Mouse (Mus musculus): ENCODE measurements around the gene Wrap73.
A peak's percentile ranks its signal among the peaks of the same experiment; 100 is the strongest.

Gene Wrap73

DNA sequence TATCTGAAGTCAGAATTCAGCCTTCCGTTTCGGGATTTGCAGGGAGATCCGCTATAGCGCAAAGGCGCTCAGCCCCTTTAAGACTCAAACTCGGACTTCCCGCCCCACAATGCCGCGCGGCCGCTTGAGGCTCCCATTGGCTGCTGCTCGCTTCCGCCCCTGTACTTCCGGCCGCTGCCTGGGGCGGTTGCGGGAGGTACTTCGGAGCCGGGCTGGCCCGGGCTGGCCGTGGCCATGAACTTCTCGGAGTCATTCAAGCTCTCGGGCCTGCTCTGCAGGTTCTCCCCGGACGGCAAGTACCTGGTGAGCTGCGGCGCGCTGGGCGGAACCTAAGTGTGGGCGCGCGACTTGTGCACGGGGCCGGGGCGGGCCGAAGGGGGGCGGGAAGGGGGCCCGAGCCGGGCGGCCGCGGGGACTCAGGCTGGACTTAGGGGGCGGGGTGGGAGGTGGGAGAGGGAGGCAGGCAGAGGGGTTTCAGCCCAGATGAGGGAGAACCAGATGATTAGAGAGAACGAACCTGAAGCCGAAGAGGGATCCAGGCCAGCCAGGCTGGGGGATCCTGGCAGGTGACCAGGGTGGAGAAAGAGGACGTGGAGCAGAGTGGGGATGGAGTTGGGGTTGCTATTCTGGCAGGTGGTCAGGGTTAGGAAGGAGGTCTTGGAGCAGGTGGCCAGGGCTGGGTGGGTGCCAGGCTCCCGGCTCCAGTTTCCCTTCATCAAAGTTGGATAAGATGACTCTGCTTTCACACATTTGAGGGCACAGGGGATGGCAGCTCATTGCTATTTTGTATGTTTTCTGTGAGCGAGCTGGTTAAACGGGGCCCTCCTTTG is at the start of gene Wrap73:
Wrap73 (plus strand) TSS at position 162 of the 830 bp plus-strand sequence.
- DNase-seq (ENCODE audit: low spot score in 2 of 2): peak; percentile 94

DNA sequence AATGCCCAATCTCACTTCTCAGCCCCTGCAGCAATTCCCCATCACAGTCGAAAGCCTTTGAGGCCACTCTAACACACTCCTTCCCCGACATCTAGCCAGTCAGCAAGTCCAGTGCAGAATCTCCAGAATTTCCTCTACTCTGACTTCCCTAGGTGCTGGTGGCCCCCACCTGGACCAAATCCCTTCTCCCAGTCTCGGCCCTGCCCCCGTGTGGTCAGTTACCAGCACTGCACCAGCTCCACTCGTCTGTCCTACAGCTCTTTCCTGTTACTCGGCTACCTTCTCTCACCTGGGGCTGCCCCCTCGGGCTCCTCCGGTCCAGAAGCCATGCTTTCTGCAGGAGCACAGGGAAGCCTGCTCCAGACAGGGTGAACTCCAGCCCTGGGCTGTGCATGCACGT is 49.0 kb upstream of the Wrap73 start:
- DNase-seq (ENCODE audit: low spot score in 2 of 2): no peak

- DNase-seq (ENCODE audit: low spot score in 2 of 2): no peak
These were observed 46.1 kb upstream of the Wrap73 start for GRCm38 (mm10) chr4:154096111-154096510.

DNA sequence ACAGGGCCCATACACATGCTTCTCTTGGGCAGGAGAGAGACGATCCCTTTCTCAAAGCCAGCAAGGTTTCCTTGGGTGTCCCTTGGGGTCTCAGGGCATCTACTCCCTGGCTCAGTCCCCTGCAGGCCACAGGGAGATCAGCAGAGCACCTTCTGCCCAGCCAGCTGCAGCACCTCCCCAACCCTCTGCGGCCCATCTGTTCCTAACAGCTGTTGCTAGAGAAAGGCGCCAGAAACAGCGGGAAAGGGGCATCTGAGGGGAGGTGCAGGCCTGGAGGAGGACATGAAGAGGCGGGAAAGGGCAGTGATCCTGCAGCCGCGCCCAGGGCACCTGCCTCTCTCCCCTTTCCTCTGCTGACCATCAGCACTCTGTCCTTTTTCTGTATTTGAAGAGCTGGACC is 42.8 kb upstream of the Wrap73 start:
- no peak for DNase-seq (ENCODE audit: low spot score in 2 of 2)

DNA sequence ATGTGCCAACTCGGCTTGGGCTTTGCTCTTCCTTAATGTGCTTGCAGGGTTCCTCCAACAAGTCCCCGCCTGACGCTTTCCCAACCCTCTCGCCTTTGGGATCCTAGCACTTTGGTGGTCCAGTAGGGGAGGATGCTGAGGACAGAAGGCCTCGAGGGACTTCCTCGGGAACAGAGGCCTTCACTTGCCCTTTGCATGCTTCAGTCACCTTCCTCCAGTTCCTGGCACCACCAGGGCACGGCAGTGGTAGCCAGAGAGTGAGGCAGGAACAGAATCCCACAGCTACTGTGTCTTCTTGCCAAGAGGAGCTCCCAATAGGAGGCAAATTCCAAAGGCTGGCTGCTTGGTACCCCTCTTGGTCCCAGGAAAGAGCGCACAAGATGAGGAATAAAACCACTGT is 38.8 kb upstream of the Wrap73 start:
- DNase-seq (ENCODE audit: low spot score in 2 of 2): no peak

GRCm38 (mm10) chr4:154103912-154104311 is 38.3 kb upstream of the Wrap73 start:
- no peak for DNase-seq (ENCODE audit: low spot score in 2 of 2)

DNA sequence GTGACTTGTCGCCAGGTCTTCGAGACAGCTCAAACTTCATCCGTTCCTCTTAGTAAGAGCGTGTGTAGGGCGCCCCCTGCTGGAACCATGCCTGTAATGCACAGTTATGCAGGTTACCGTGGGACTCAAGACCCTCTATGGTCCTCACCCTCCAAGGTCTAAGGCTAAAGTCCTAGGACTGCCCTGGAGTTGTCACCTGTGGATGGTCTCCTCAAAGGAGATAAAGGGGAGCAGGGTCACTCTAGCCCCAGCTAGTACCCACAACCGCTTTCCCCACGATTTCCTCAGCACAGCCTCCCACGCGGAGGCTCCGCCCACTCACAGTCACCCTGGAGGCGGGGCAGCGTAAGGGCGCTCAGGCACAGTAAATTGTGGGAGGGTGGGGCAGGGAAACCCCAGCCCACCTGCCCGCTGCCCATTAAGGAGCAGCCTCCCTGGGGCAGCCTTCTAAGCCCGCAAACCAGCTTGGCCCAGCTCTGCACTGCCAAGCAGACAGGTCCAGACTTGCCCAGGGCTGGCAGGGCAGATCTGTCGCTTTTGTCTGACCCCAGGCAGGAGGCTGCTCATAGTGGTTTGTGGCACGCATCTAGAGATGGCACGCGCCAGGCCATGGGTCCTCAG is 36.7 kb upstream of the Wrap73 start:
- DNase-seq (ENCODE audit: low spot score in 2 of 2): peak; percentile 32 to 70

GRCm38 (mm10) chr4:154106497-154107061 is 35.6 kb upstream of the Wrap73 start:
- no peak for DNase-seq (ENCODE audit: low spot score in 2 of 2)

DNA sequence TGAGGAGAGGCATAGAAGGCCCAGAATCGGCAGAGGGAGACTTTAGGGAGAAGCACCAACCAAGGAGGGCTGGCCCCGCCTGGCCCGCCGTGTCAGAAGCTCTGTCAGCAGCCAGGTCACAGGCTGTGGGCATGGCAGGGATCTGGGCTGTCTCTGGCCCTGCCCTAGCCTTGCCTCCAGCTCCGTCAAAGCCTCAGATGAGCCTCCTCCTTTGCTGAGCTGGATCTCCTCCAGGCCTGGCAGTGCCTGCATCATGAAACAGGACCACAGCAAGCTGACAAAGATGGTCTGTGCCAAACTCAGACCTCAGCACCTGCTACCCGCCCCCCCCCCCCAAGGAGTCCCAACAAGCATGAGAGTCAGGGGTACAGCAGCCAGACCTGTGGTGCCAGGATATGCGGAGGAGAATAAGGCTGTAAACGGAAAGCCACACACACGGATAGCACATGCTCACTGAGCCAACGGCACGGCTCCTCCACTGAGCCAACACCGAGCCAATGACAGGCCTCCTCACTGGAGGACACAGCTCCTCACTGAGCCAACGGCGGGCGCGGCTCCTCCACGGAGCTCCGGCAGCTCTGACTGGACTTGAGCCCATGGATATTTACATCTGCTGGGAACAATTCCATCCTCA is 32.8 kb upstream of the Wrap73 start:
- peak; percentile 65 to 71 for DNase-seq (ENCODE audit: low spot score in 2 of 2)

DNA sequence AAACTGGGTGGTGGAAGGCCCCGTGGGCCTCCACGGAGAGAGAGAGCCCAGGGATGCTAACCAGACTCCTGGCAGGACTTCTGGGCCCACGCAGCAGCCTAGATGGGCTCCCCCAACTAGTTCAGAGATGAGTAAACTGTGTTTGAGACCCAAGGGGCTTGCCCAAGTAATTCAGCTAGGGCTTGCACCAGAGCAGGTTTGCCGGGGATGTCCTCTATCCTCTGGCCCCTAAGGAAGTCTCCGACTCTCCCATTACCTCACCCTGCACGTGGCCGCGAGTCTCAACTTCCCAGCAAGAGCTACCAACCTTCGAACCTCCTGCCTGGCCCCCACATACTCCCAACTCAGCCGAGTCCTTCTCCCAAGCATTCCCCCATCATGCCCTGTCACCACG is 32.3 kb upstream of the Wrap73 start:
- DNase-seq (ENCODE audit: low spot score in 2 of 2): no peak

GRCm38 (mm10) chr4:154116421-154116820 is 25.8 kb upstream of the Wrap73 start:
- DNase-seq (ENCODE audit: low spot score in 2 of 2): no peak

- DNase-seq (ENCODE audit: low spot score in 2 of 2): no peak
These were observed 23.4 kb upstream of the Wrap73 start for GRCm38 (mm10) chr4:154118782-154119181.

DNA sequence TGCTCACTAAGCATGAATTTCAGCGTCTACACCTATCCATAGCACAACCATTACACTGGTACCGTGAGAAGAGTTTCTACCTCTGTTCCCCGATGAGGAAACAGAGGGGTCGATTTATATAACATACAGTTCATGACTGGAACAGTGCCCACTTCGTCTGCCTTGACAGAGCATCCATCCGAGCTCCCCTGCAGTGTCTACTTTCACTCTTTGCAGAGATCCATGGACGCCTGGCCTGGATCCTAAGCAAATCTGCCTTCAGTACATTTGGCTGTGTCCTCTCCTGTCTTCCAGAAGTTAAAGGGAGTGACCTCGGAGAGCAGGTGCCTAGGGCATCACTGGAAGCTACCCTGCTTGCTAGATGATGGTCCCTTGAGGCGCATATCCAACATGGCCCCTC is 23.0 kb upstream of the Wrap73 start:
- no peak for DNase-seq (ENCODE audit: low spot score in 2 of 2)

- no peak for DNase-seq (ENCODE audit: low spot score in 2 of 2)
These were observed 20.4 kb upstream of the Wrap73 start for GRCm38 (mm10) chr4:154121800-154122199.

DNA sequence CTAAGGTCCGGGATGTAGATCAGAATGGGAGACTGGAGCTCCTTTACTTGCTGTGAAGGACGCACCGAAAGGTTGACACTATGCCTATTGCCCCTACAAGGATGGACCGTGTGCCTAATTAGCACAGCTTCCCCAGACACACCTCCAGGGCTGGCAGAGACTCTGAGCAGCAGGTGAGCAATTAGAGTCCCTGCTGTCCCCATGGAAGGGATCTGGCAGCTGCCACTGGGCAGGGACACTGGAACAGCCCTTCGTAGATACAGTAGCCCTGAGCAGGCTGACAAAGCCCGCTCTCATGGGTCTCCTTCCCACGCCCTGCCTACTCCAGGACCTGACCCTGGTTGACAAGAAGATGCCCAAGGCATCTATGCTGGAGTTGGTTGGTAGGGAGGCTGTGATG is 19.8 kb upstream of the Wrap73 start:
- DNase-seq (ENCODE audit: low spot score in 2 of 2): no peak

- no peak for DNase-seq (ENCODE audit: low spot score in 2 of 2)
These were observed 18.6 kb upstream of the Wrap73 start for GRCm38 (mm10) chr4:154123553-154123952.

GRCm38 (mm10) chr4:154125202-154125601 is 17.0 kb upstream of the Wrap73 start:
- no peak for DNase-seq (ENCODE audit: low spot score in 2 of 2)

GRCm38 (mm10) chr4:154127273-154127672 is 14.9 kb upstream of the Wrap73 start:
- DNase-seq (ENCODE audit: low spot score in 2 of 2): no peak

GRCm38 (mm10) chr4:154129950-154130349 is 12.2 kb upstream of the Wrap73 start:
- DNase-seq (ENCODE audit: low spot score in 2 of 2): no peak

GRCm38 (mm10) chr4:154131894-154132293 is 10.3 kb upstream of the Wrap73 start:
- no peak for DNase-seq (ENCODE audit: low spot score in 2 of 2)

DNA sequence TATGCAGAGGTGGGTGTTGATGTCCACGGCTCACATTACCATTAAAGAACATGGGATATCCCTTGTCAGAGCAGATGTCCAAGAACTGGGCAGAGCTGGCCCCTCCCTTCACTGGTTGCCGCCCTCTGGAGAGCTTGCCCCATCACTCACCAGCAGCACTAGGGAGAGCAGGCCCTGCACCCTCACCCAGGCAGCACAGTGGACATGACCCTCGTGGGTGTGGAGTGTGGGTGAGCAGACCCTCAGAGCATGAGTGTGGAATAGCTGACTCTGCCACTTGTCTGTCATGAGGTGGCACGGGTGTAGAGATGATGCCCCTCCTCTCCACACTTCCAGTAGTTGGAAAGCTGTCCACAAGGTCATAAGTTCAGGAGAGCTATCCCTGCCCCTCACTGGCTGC is 7.4 kb upstream of the Wrap73 start:
- no peak for DNase-seq (ENCODE audit: low spot score in 2 of 2)

- no peak for DNase-seq (ENCODE audit: low spot score in 2 of 2)
These were observed 5.0 kb upstream of the Wrap73 start for GRCm38 (mm10) chr4:154137139-154137538.
